Mouse (Mus musculus) heart, adult 18-20 months (tissue): ENCODE measurements at regions not wholly inside any gene's neighbourhood (a gene's known extent, or its start where the extent isn't known, plus 50 kb on each side); places are given as distances from the start of the nearest gene placed in this dataset.

ENCODE experiments used
- DNase-seq, 2 experiments: peaks; one replicate each; pipeline ENCODE4 v3.0.0; 2021 to 2022; ENCODE audit warnings: mixed read lengths in 1 of 2

GRCm38 (mm10) chr5:132643270-132643669 lies 100.1 kb upstream of the Auts2 start:
- DNase-seq, result no peak

GRCm38 (mm10) chr5:132633198-132633884 lies 90.2 kb upstream of the Auts2 start:
- peak; percentile 49 to 64 for DNase-seq

- DNase-seq, result no peak
Measured at GRCm38 (mm10) chr5:132621751-132622150, 78.6 kb upstream of the Auts2 start.

GRCm38 (mm10) chr5:132617241-132617640 lies 74.1 kb upstream of the Auts2 start:
- no peak for DNase-seq

- no peak for DNase-seq
Measured at GRCm38 (mm10) chr5:132609251-132609650, 66.1 kb upstream of the Auts2 start.

- no peak for DNase-seq
Measured at GRCm38 (mm10) chr5:132606216-132606615, 63.1 kb upstream of the Auts2 start.

- no peak for DNase-seq
Measured at GRCm38 (mm10) chr5:132594796-132595195, 51.7 kb upstream of the Auts2 start.
